In the genomic region with DNA sequence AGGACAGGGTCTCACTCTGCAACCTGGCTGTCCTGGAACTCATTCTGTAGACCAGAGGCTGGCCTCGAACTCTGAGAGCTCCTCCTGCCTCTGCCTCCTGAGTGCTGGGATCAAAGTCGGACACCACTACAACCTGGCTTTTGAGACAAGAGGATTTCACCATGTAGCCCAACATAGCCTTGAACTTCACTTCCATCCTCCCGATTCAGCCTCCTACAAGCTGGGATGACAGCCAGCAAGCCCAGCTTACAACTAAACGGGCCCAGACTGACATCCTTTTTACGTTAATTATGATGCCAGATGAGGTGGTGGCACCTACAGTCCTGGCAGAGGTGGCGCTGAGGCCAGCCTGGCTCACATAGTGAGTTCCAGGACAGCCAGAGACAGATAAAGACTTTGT, we compare ENCODE assay signal across 9 mouse cellular contexts. TPM values are rescaled to one million over a fixed set of nuclear protein-coding genes. Genes with fewer than 3 reads are reported as not detected.
DNase-seq lines count a peak whose midpoint lies in the region; ATAC-seq and TF ChIP-seq lines count a peak whose summit lies in the region.
"Had no signal": no experiment of that assay in that cellular context is flagged by ENCODE, and none has a peak within 500 bp of the region (broad histone marks: within the 10 kb centered on the region; RNA-seq: fewer than 3 reads in every experiment).

No protein-coding gene starts in this region.

- intact Hi-C loops in left cerebral cortex, postnatal 4 days (cut with DNase I): no loop called here

- DNase-seq in cerebellum, adult 2 months: no peak
- no peak for DNase-seq in cerebellum, adult 9-10 months
- no peak for DNase-seq in neural tube, embryonic 11.5 days (ENCODE audit: low spot score)
- no peak for DNase-seq in neural tube, embryonic 10.5 days (ENCODE audit: extremely low spot score, low spot score)
- no peak for DNase-seq in layer of hippocampus, postnatal 36 days
- no peak for DNase-seq in left cerebral cortex, postnatal 4 days
- DNase-seq: gastrocnemius, postnatal 36 days had no signal

- TF ChIP-seq CTCF in cerebellum, adult 2 months (IDR thresholded peaks at IDR 0.05; ENCODE audit: borderline replicate concordance, insufficient read depth, low read depth, low read length): no peak

- peak overlapping the region; percentile 98 for H3K4me3 ChIP-seq in cerebellum, adult 2 months (replicated peaks; ENCODE audit: insufficient read depth, low read depth, low read length)
- peak overlapping the region; percentile 87 for H3K4me3 ChIP-seq in neural tube, embryonic 11.5 days (ENCODE audit: low read depth, low read length)
- H3K4me3 ChIP-seq in liver, embryonic 12.5 days: peak overlapping the region; percentile 87
- H3K4me3 ChIP-seq in stomach, embryonic 16.5 days (replicated peaks; ENCODE audit: low read length): peak overlapping the region; percentile 92

- no peaks in the 10 kb centered on the region for H3K9me3 ChIP-seq in neural tube, embryonic 11.5 days (ENCODE audit: control insufficient read depth, low read length)
- H3K9me3 ChIP-seq in liver, embryonic 12.5 days (replicated peaks): no peaks in the 10 kb centered on the region
- H3K9me3 ChIP-seq in stomach, embryonic 16.5 days (replicated peaks; ENCODE audit: control insufficient read depth, low read length): no peaks in the 10 kb centered on the region

- ATAC-seq in neural tube, embryonic 11.5 days (ENCODE audit: insufficient read depth, low FRiP score, low TSS enrichment): no peak
- no peak for ATAC-seq in liver, embryonic 12.5 days
- ATAC-seq in stomach, embryonic 16.5 days (ENCODE audit: insufficient read depth, low FRiP score): no peak

- no peak overlapping the region for H3K4me2 ChIP-seq in neural tube, embryonic 11.5 days (ENCODE audit: low read depth)
- H3K4me2 ChIP-seq in liver, embryonic 12.5 days: peak overlapping the region; percentile 88
- peak overlapping the region; percentile 93 for H3K4me2 ChIP-seq in stomach, embryonic 16.5 days (ENCODE audit: low read depth, low read length)

- no peak overlapping the region; the same call in 1 of the 2 replicates for H3K27ac ChIP-seq in cerebellum, adult 2 months (ENCODE audit: insufficient read depth, low read length)
- no peak overlapping the region for H3K27ac ChIP-seq in neural tube, embryonic 11.5 days (ENCODE audit: low read depth, low read length)
- H3K27ac ChIP-seq in liver, embryonic 12.5 days: peak overlapping the region; percentile 6; the same call in 1 of the 2 replicates
- no peak overlapping the region for H3K27ac ChIP-seq in stomach, embryonic 16.5 days (ENCODE audit: low read length)

- H3K36me3 ChIP-seq in neural tube, embryonic 11.5 days (ENCODE audit: control insufficient read depth, insufficient read depth, low read length): no peaks in the 10 kb centered on the region; the same call in 1 of the 2 replicates
- peaks cover 23% of the 10 kb centered on the region for H3K36me3 ChIP-seq in liver, embryonic 12.5 days
- H3K36me3 ChIP-seq in stomach, embryonic 16.5 days (ENCODE audit: control insufficient read depth, insufficient read depth, low read length): no peaks in the 10 kb centered on the region

- no peak for TF ChIP-seq POLR2A in cerebellum, adult 2 months (IDR thresholded peaks at IDR 0.05; ENCODE audit: borderline replicate concordance, insufficient read depth, low read length)

- 43% methylated on average over 6 of the region's 6 CpGs for WGBS in cerebellum, adult 2 months
- 90% methylated on average over 6 of the region's 6 CpGs for WGBS in neural tube, embryonic 11.5 days
- WGBS in liver, embryonic 12.5 days (ENCODE audit: insufficient replicate concordance): 77% methylated on average over 6 of the region's 6 CpGs
- 82% methylated on average over 6 of the region's 6 CpGs for WGBS in stomach, embryonic 16.5 days

- no peak overlapping the region for H3K9ac ChIP-seq in neural tube, embryonic 11.5 days (ENCODE audit: low read length)
- peak overlapping the region; percentile 80; the same call in 1 of the 2 replicates for H3K9ac ChIP-seq in liver, embryonic 12.5 days
- H3K9ac ChIP-seq in stomach, embryonic 16.5 days (ENCODE audit: low read length): peak overlapping the region; percentile 90

- no peaks in the 10 kb centered on the region for H3K27me3 ChIP-seq in cerebellum, adult 2 months (ENCODE audit: control insufficient read depth, insufficient read depth, low read length)
- H3K27me3 ChIP-seq in neural tube, embryonic 11.5 days (ENCODE audit: control insufficient read depth, insufficient read depth, low read length): no peaks in the 10 kb centered on the region
- H3K27me3 ChIP-seq in liver, embryonic 12.5 days (replicated peaks): no peaks in the 10 kb centered on the region
- no peaks in the 10 kb centered on the region for H3K27me3 ChIP-seq in stomach, embryonic 16.5 days (ENCODE audit: control insufficient read depth, insufficient read depth, low read length)

- H3K4me1 ChIP-seq in cerebellum, adult 2 months (ENCODE audit: control insufficient read depth, insufficient read depth, low read length): peaks cover 38% of the 10 kb centered on the region
- H3K4me1 ChIP-seq in neural tube, embryonic 11.5 days (ENCODE audit: control insufficient read depth, insufficient read depth, low read length): peaks cover 7% of the 10 kb centered on the region
- peaks cover 27% of the 10 kb centered on the region for H3K4me1 ChIP-seq in liver, embryonic 12.5 days
- peaks cover 15% of the 10 kb centered on the region for H3K4me1 ChIP-seq in stomach, embryonic 16.5 days (ENCODE audit: control insufficient read depth, insufficient read depth, low read length)

RNA-seq across cellular contexts. Expression of gene Sgta, which starts 1.1 kb away (rescaled TPM):
- polyA plus RNA-seq in cerebellum, adult 2 months (2012; rRNA removed): 231 and 240 TPM in 2 replicates
- 248 and 262 TPM in 2 replicates for polyA plus RNA-seq in neural tube, embryonic 11.5 days (2014; fragmentation: Nextera tagmentation; extraction: Ambion mirVana)
- 89.2 and 91.3 TPM in 2 replicates for polyA plus RNA-seq in liver, embryonic 12.5 days (2016; fragmentation: Nextera tagmentation; extraction: Ambion mirVana)
- polyA plus RNA-seq in stomach, embryonic 16.5 days (2015; fragmentation: Nextera tagmentation; extraction: Ambion mirVana): 163 and 167 TPM in 2 replicates
- total RNA-seq in layer of hippocampus, postnatal 36 days (2021): 100 to 1,000 TPM; 174 to 175 TPM
- 100 to 1,000 TPM; 193 to 199 TPM for total RNA-seq in left cerebral cortex, postnatal 4 days (2021)

RNA-seq across cellular contexts. Expression of gene Thop1, which starts 10.9 kb away (rescaled TPM):
- 54.7 and 55.3 TPM in 2 replicates for polyA plus RNA-seq in cerebellum, adult 2 months (2012; rRNA removed)
- polyA plus RNA-seq in neural tube, embryonic 11.5 days (2014; fragmentation: Nextera tagmentation; extraction: Ambion mirVana): 63.9 and 65.8 TPM in 2 replicates
- polyA plus RNA-seq in liver, embryonic 12.5 days (2016; fragmentation: Nextera tagmentation; extraction: Ambion mirVana): 48.5 and 50.8 TPM in 2 replicates
- 55.4 and 64.4 TPM in 2 replicates for polyA plus RNA-seq in stomach, embryonic 16.5 days (2015; fragmentation: Nextera tagmentation; extraction: Ambion mirVana)
- total RNA-seq in layer of hippocampus, postnatal 36 days (2021): 10 to 100 TPM; 48.9 to 55.3 TPM
- total RNA-seq in left cerebral cortex, postnatal 4 days (2021): 10 to 100 TPM; 53.6 to 56.5 TPM

RNA-seq across cellular contexts. Expression of gene Slc39a3, which starts 21.7 kb away (rescaled TPM):
- polyA plus RNA-seq in cerebellum, adult 2 months (2012; rRNA removed): 75.2 and 77.0 TPM in 2 replicates
- 13.3 and 14.5 TPM in 2 replicates for polyA plus RNA-seq in neural tube, embryonic 11.5 days (2014; fragmentation: Nextera tagmentation; extraction: Ambion mirVana)
- 7.1 and 7.9 TPM in 2 replicates for polyA plus RNA-seq in liver, embryonic 12.5 days (2016; fragmentation: Nextera tagmentation; extraction: Ambion mirVana)
- 18.2 and 20.9 TPM in 2 replicates for polyA plus RNA-seq in stomach, embryonic 16.5 days (2015; fragmentation: Nextera tagmentation; extraction: Ambion mirVana)
- 10 to 100 TPM; 69.6 to 71.4 TPM for total RNA-seq in layer of hippocampus, postnatal 36 days (2021)
- total RNA-seq in left cerebral cortex, postnatal 4 days (2021): 10 to 100 TPM; 57.8 to 59.8 TPM

RNA-seq across cellular contexts. Expression of gene Diras1, which starts 33.4 kb away (rescaled TPM):
- polyA plus RNA-seq in cerebellum, adult 2 months (2012; rRNA removed): 126 and 136 TPM in 2 replicates
- polyA plus RNA-seq in neural tube, embryonic 11.5 days (2014; fragmentation: Nextera tagmentation; extraction: Ambion mirVana): 4.2 and 4.7 TPM in 2 replicates
- not detected in 2 replicates for polyA plus RNA-seq in liver, embryonic 12.5 days (2016; fragmentation: Nextera tagmentation; extraction: Ambion mirVana)
- 0.49 and 0.57 TPM in 2 replicates for polyA plus RNA-seq in stomach, embryonic 16.5 days (2015; fragmentation: Nextera tagmentation; extraction: Ambion mirVana)
- total RNA-seq in layer of hippocampus, postnatal 36 days (2021): 10 to 100 TPM; 96.5 to 98.1 TPM
- 100 to 1,000 TPM; 104 to 111 TPM for total RNA-seq in left cerebral cortex, postnatal 4 days (2021)

RNA-seq across cellular contexts. Expression of gene Creb3l3, which starts 39.8 kb away (rescaled TPM):
- 0.33 and 0.41 TPM in 2 replicates for polyA plus RNA-seq in cerebellum, adult 2 months (2012; rRNA removed)
- 0.11 and 0.70 TPM in 2 replicates for polyA plus RNA-seq in neural tube, embryonic 11.5 days (2014; fragmentation: Nextera tagmentation; extraction: Ambion mirVana)
- 17.3 and 17.8 TPM in 2 replicates for polyA plus RNA-seq in liver, embryonic 12.5 days (2016; fragmentation: Nextera tagmentation; extraction: Ambion mirVana)
- polyA plus RNA-seq in stomach, embryonic 16.5 days (2015; fragmentation: Nextera tagmentation; extraction: Ambion mirVana): 14.5 and 18.9 TPM in 2 replicates
- under 1 TPM; 0.52 to 0.71 TPM for total RNA-seq in layer of hippocampus, postnatal 36 days (2021)
- under 1 TPM; 0.22 to 0.60 TPM for total RNA-seq in left cerebral cortex, postnatal 4 days (2021)
